Mouse (Mus musculus) embryonic facial prominence, embryonic 11.5 days (tissue): ENCODE data around the gene Tnfrsf12a. TPM values are rescaled to one million over a fixed set of nuclear protein-coding genes. Genes with fewer than 3 reads are reported as not detected.

Source experiments
- ATAC-seq: fragments of 200-750 bp; cut with Nextera tagmentation; replicated peaks from 2 replicates; pipeline ENCODE4 v1.8.0; 2017; ENCODE audit warnings: low read depth; ENCODE audit not compliant: insufficient number of reproducible peaks, low FRiP score, low TSS enrichment
- DNase-seq: peaks from one replicate; pipeline ENCODE4 v3.0.0-alpha.2; 2015; ENCODE audit warnings: low spot score
- H3K27ac ChIP-seq: fragments of 300-500 bp; sonication (generic); replicated peaks from 2 replicates; pipeline ENCODE4 v1.5.1; 2014; ENCODE audit warnings: mild to moderate bottlenecking, low read depth, low read length, control low read depth
- H3K27me3 ChIP-seq: fragments of 300-500 bp; sonication (generic); 2 replicates; pipeline ENCODE4 v1.6.1; 2014; ENCODE audit warnings: mild to moderate bottlenecking, low read length, moderate library complexity, mixed read lengths; ENCODE audit not compliant: control insufficient read depth, insufficient read depth
- H3K36me3 ChIP-seq: fragments of 300-500 bp; sonication (generic); replicated peaks from 2 replicates; pipeline ENCODE4 v1.6.1; 2014; ENCODE audit warnings: low read depth, mild to moderate bottlenecking, low read length, moderate library complexity, mixed read lengths; ENCODE audit not compliant: control insufficient read depth, insufficient read depth
- H3K4me1 ChIP-seq: fragments of 300-500 bp; sonication (generic); 2 replicates; pipeline ENCODE4 v1.6.1; 2014; ENCODE audit warnings: low read length, mixed read lengths; ENCODE audit not compliant: control insufficient read depth, insufficient read depth
- H3K4me2 ChIP-seq: fragments of 300-500 bp; sonication (generic); 2 replicates; pipeline ENCODE4 v1.6.1; 2014; ENCODE audit warnings: low read depth, mild to moderate bottlenecking, control low read depth, low read length, moderate library complexity
- H3K4me3 ChIP-seq: fragments of 300-500 bp; sonication (generic); 2 replicates; pipeline ENCODE4 v1.5.1; 2014; ENCODE audit warnings: low read depth, low read length, control low read depth
- H3K9ac ChIP-seq: fragments of 300-500 bp; sonication (generic); replicated peaks from 2 replicates; pipeline ENCODE4 v1.6.1; 2014; ENCODE audit warnings: mild to moderate bottlenecking, control low read depth, low read length
- H3K9me3 ChIP-seq: fragments of 300-500 bp; sonication (generic); replicated peaks from 2 replicates; pipeline ENCODE4 v1.6.1; 2016; ENCODE audit warnings: mild to moderate bottlenecking, low read length, inconsistent platforms, mixed read lengths; ENCODE audit not compliant: control insufficient read depth
- WGBS: fragments of 180-500 bp; shearing (Covaris S2); extraction: QIAGEN DNeasy Blood & Tissue Kit; methylation state at CpG from one replicate; pipeline ENCODE4 v1.1.7; 2014; 5-methylcytosine and 5-hydroxymethylcytosine counted together
- polyA plus RNA-seq: library from polyadenylated mRNA; unstranded; fragments of >200 nt; fragmentation: Nextera tagmentation; extraction: Ambion mirVana; gene quantifications from 2 replicates; pipeline ENCODE4 v1.2.1, GENCODE M21; 2014

The Tnfrsf12a gene
- polyA plus RNA-seq, 1 experiment from 2014 or later, result 6.8 TPM

DNA sequence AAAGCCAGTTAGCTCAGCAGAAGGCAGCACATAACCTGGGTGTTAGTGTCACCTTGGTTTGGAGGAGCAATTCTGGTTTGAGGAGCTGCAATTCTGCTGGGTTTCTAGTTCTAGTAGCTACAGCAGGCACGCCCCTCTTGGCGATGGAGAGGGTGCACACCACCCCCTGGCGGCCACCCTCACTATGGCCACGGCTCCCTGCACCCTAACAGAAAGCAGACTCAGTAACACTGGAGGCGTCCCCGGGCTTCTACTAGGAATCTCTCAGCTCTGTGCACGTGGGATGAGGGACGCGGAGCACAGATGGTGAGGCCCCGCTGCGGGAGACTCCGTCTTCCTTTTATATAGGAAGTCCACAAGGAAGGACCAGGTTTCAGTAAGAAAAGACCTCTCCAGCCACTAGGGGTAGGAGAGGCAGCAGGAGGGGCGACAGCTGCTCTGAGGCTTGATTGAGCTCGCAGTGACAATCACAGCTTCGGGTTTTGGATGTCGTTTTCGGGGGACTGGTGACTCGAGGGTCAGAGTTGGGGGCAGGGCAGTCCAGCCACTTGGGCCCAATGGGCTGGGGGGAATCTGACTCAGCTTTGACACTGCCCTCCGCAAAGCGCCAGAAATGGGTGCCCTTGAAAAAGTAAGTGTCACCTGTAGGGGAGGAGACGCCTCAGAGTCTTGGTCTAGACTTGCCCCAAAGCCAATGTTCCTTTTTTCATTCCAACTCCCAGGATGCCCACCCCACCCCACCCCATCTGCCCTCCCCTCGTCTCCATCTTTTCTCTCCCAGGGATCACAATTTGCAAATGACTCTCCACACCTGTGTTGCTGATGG lies 46.9 kb downstream of the Tnfrsf12a start:
- H3K27me3 ChIP-seq, result no peaks in the 10 kb centered on the region
- no peak overlapping the region for H3K4me3 ChIP-seq
- ATAC-seq, result peak; percentile 80
- H3K9me3 ChIP-seq, result no peaks in the 10 kb centered on the region
- H3K9ac ChIP-seq, result peak overlapping the region; percentile 39
- DNase-seq, result peak; percentile 80
- no peaks in the 10 kb centered on the region for H3K4me1 ChIP-seq
- H3K27ac ChIP-seq, result no peak overlapping the region
- H3K4me2 ChIP-seq, result peak overlapping the region; percentile 32
- no peaks in the 10 kb centered on the region for H3K36me3 ChIP-seq
- 13% methylated on average over 22 of the region's 22 CpGs for WGBS

DNA sequence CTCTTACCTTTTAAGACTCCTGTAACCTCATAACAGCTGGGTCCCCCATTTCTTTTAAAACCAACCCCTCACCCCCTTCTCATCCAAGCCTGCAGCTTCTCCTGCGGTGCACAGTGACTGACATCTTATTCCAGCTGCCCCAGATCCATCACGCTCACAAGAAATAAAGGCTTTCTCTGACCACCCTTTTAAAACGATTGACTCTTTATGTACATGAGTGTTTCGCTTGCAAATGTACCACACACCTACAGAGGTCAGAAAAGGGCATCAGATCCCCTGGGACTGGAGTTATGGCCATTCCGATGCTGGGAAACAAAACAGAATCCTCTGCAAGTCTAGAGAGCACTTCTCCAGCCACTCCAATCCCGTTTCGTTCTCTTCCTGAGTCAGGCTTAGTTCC lies 49.5 kb downstream of the Tnfrsf12a start:
- no peaks in the 10 kb centered on the region for H3K27me3 ChIP-seq
- DNase-seq, result no peak
- no peak overlapping the region for H3K4me2 ChIP-seq

More for the DNA sequence above, 49.5 kb downstream of the Tnfrsf12a start:
- H3K36me3 ChIP-seq, result no peaks in the 10 kb centered on the region
- no peak overlapping the region for H3K27ac ChIP-seq
- H3K9ac ChIP-seq, result no peak overlapping the region
- no peaks in the 10 kb centered on the region for H3K9me3 ChIP-seq
- ATAC-seq, result no peak
- H3K4me3 ChIP-seq, result no peak overlapping the region
- no peaks in the 10 kb centered on the region for H3K4me1 ChIP-seq
- WGBS, result 39% methylated on average over 7 of the region's 7 CpGs

Other genes with a start within 250 kb of the Tnfrsf12a start
- gene Vmn2r117, start 197.8 kb downstream of the Tnfrsf12a start, polyA plus RNA-seq, result not detected in 2 replicates
- 18.2 and 19.6 TPM in 2 replicates for gene Zfp213, start 113.2 kb downstream of the Tnfrsf12a start, polyA plus RNA-seq
- 17.1 and 19.0 TPM in 2 replicates for gene Zfp13, start 78.0 kb downstream of the Tnfrsf12a start, polyA plus RNA-seq
- 0.28 and 0.59 TPM in 2 replicates for gene Zscan10, start 76.6 kb downstream of the Tnfrsf12a start, polyA plus RNA-seq
- gene Mmp25, start 32.2 kb downstream of the Tnfrsf12a start, polyA plus RNA-seq, result 0.17 and 0.46 TPM in 2 replicates
- 0.84 and 1.0 TPM in 2 replicates for gene Bicdl2, start 17.0 kb downstream of the Tnfrsf12a start, polyA plus RNA-seq
- 47.9 and 50.5 TPM in 2 replicates for gene Hcfc1r1, start 3.9 kb downstream of the Tnfrsf12a start, polyA plus RNA-seq
- gene Thoc6, start 3.6 kb downstream of the Tnfrsf12a start, polyA plus RNA-seq, result 49.3 and 55.6 TPM in 2 replicates
- gene Cldn6, start 1.8 kb upstream of the Tnfrsf12a start, polyA plus RNA-seq, result 48.9 and 54.7 TPM in 2 replicates
- 8.7 and 15.5 TPM in 2 replicates for gene Cldn9, start 6.6 kb upstream of the Tnfrsf12a start, polyA plus RNA-seq
- gene 1520401A03Rik, start 45.3 kb upstream of the Tnfrsf12a start, polyA plus RNA-seq, result 0.20 and 0.22 TPM in 2 replicates
- 29.5 and 37.3 TPM in 2 replicates for gene Pkmyt1, start 48.9 kb upstream of the Tnfrsf12a start, polyA plus RNA-seq
- gene Paqr4, start 63.4 kb upstream of the Tnfrsf12a start, polyA plus RNA-seq, result 11.8 and 12.1 TPM in 2 replicates
- 8.1 and 11.7 TPM in 2 replicates for gene Kremen2, start 68.4 kb upstream of the Tnfrsf12a start, polyA plus RNA-seq
- gene Flywch1, start 94.1 kb upstream of the Tnfrsf12a start, polyA plus RNA-seq, result 88.3 and 103 TPM in 2 replicates
- 35.4 and 45.5 TPM in 2 replicates for gene Flywch2, start 108.6 kb upstream of the Tnfrsf12a start, polyA plus RNA-seq
- gene Srrm2, start 113.1 kb upstream of the Tnfrsf12a start, polyA plus RNA-seq, result 346 and 389 TPM in 2 replicates
- 1,057 and 1,139 TPM in 2 replicates for gene Elob, start 151.7 kb upstream of the Tnfrsf12a start, polyA plus RNA-seq
- gene Prss33, start 158.6 kb upstream of the Tnfrsf12a start, polyA plus RNA-seq, result 0.29 TPM in 1 of 2 replicates, not detected in the other
- gene Prss32, start 166.4 kb upstream of the Tnfrsf12a start, polyA plus RNA-seq, result not detected in 2 replicates
- gene Prss41, start 166.7 kb upstream of the Tnfrsf12a start, polyA plus RNA-seq, result 1.8 and 2.1 TPM in 2 replicates
- gene Prss21, start 190.6 kb upstream of the Tnfrsf12a start, polyA plus RNA-seq, result not detected in 2 replicates
- not detected in 2 replicates for gene Dcpp1, start 203.4 kb upstream of the Tnfrsf12a start, polyA plus RNA-seq
- not detected in 2 replicates for gene Dcpp2, start 203.4 kb upstream of the Tnfrsf12a start, polyA plus RNA-seq
- gene Dcpp3, start 240.0 kb upstream of the Tnfrsf12a start, polyA plus RNA-seq, result not detected in 2 replicates